Mouse (Mus musculus) liver, embryonic 14.5 days (tissue): ENCODE measurements around the gene Ptprn2.

ENCODE experiments used
- CTCF ChIP-seq: IDR thresholded peaks from 2 replicates; pipeline ENCODE4 v1.5.1; 2016; ENCODE audit warnings: antibody characterized with exemption, low read depth, control low read depth
- EP300 ChIP-seq: IDR thresholded peaks from 2 replicates; pipeline ENCODE4 v1.6.1; 2016; ENCODE audit warnings: antibody characterized with exemption, low read depth

- TF ChIP-seq CTCF, result no peak
- no peak for TF ChIP-seq EP300
Observed at GRCm38 (mm10) chr12:117084702-117085409, 599.3 kb downstream of the Ptprn2 start.
